Mouse (Mus musculus) cerebellum, adult 2 months (tissue): ENCODE measurements around the gene Itgav. TPM values are rescaled to one million over a fixed set of nuclear protein-coding genes. Genes with fewer than 3 reads are reported as not detected.

Experiments
- DNase-seq, 2 experiments: peaks; one replicate each; pipeline ENCODE4 v3.0.0; 2021
- H3K27ac ChIP-seq: fragments of 200-500 bp; 2 replicates; pipeline ENCODE4 v1.5.1; 2012; ENCODE audit warnings: low read length, control low read depth, inconsistent platforms; ENCODE audit not compliant: insufficient read depth
- H3K27me3 ChIP-seq: fragments of 200-500 bp; 2 replicates; pipeline ENCODE4 v1.6.1; 2012; ENCODE audit warnings: inconsistent platforms, mild to moderate bottlenecking, low read length, moderate library complexity; ENCODE audit not compliant: control insufficient read depth, insufficient read depth
- H3K4me1 ChIP-seq: fragments of 200-500 bp; 2 replicates; pipeline ENCODE4 v1.6.1; 2011; ENCODE audit warnings: low read length; ENCODE audit not compliant: control insufficient read depth, insufficient read depth
- H3K4me3 ChIP-seq: fragments of 200-500 bp; replicated peaks from 2 replicates; pipeline ENCODE3; 2011; ENCODE audit warnings: mild to moderate bottlenecking, low read depth, low read length, control low read depth; ENCODE audit not compliant: insufficient read depth
- CTCF ChIP-seq: fragments of 200-500 bp; IDR thresholded peaks from 2 replicates; pipeline ENCODE4 v1.5.1; 2011; ENCODE audit warnings: low read depth, mild to moderate bottlenecking, control low read depth, low read length, moderate library complexity, borderline replicate concordance; ENCODE audit not compliant: insufficient read depth
- POLR2A ChIP-seq: fragments of 200-500 bp; IDR thresholded peaks from 2 replicates; pipeline ENCODE4 v1.6.1; 2011; ENCODE audit warnings: low read length, control low read depth, borderline replicate concordance; ENCODE audit not compliant: insufficient read depth
- WGBS: fragments of 180-500 bp; shearing (Covaris S2); methylation state at CpG from one replicate; pipeline ENCODE4 v1.1.7; 2018; 5-methylcytosine and 5-hydroxymethylcytosine counted together
- polyA plus RNA-seq: library from polyadenylated mRNA; depleted of rRNA; stranded (reverse); fragments of >200 nt; gene quantifications from 2 replicates; pipeline ENCODE4 v1.2.3, GENCODE M21; 2012

Itgav gene
- polyA plus RNA-seq, 1 experiment = 43.2 TPM

DNA sequence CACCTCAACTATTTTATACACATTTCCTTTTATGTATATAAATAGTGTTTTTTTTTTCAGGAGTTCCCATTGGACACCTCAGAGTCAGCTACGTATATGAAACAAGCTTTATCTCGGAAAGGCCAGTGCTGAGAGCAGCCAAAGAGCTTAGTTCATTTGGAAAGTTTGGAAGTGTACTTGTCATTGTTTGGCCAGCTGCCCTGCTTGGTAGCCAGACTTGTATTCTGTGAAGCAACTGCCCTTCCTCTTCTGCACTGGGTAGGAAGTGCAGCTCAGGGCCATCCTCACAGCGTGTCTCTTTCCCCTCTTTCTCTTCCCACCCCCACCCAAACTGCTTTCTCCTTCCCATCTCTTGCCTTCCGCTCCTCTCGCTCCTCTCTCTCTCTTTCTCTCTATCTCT is 5.1 kb downstream of the Itgav start:
- 39% methylated on average over 5 of the region's 5 CpGs for WGBS

GRCm38 (mm10) chr2:83732896-83733295 is 8.7 kb downstream of the Itgav start:
- H3K27me3 ChIP-seq = no peaks in the 10 kb centered on the region
- H3K4me1 ChIP-seq = no peaks in the 10 kb centered on the region
- no peak for DNase-seq
- TF ChIP-seq CTCF (no peak), POLR2A (no peak)
- H3K27ac ChIP-seq = no peak overlapping the region
- H3K4me3 ChIP-seq = no peak overlapping the region
- WGBS = 95% methylated on average over 4 of the region's 4 CpGs

More for the DNA sequence above, 5.1 kb downstream of the Itgav start:
- Histone ChIP-seq H3K27ac (no peak overlapping the region), H3K27me3 (no peaks in the 10 kb centered on the region), H3K4me1 (no peaks in the 10 kb centered on the region), H3K4me3 (no peak overlapping the region)
- TF ChIP-seq POLR2A (no peak), CTCF (no peak)
- DNase-seq = peak in 1 of 2 experiments; percentile 25

DNA sequence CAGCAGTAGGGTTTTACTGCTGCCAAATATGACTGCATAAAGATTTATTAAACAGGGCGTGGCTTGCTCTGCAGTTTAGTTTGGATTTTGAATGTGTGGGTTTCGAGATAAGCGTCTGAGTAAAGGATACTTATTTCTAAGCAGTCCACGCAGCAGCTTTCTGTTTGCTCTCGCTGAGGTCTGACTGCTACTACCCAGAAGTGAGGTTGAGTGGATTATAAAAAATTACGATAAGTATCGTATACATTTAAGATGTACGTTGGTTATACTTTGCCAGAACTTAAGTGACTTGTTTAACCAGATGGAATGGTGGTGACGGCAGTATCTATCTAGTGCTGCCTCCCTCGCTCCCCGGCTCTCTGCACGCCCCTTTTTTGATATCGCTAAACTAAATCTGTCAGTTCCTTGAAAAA is 9.8 kb downstream of the Itgav start:
- Histone ChIP-seq H3K27ac (no peak overlapping the region), H3K4me3 (no peak overlapping the region), H3K4me1 (no peaks in the 10 kb centered on the region), H3K27me3 (no peaks in the 10 kb centered on the region)
- 96% methylated on average over 13 of the region's 13 CpGs for WGBS
- DNase-seq = no peak
- TF ChIP-seq POLR2A = no peak
- TF ChIP-seq CTCF = no peak

- H3K27ac ChIP-seq = no peak overlapping the region
- no peaks in the 10 kb centered on the region for H3K4me1 ChIP-seq
- DNase-seq = no peak
- WGBS = 52% methylated on average over 5 of the region's 5 CpGs
- no peak overlapping the region for H3K4me3 ChIP-seq
- no peaks in the 10 kb centered on the region for H3K27me3 ChIP-seq
- TF ChIP-seq CTCF (no peak), POLR2A (no peak)
Measured at GRCm38 (mm10) chr2:83735276-83735675, 11.1 kb downstream of the Itgav start.

- DNase-seq = no peak
- Histone ChIP-seq H3K27me3 (no peaks in the 10 kb centered on the region), H3K4me1 (no peaks in the 10 kb centered on the region), H3K4me3 (no peak overlapping the region), H3K27ac (no peak overlapping the region)
- TF ChIP-seq CTCF = no peak
- TF ChIP-seq POLR2A = no peak
- 90% methylated on average over 5 of the region's 5 CpGs for WGBS
Measured at GRCm38 (mm10) chr2:83736836-83737235, 12.6 kb downstream of the Itgav start.

GRCm38 (mm10) chr2:83738586-83739251 is 14.5 kb downstream of the Itgav start:
- no peak overlapping the region for H3K4me3 ChIP-seq
- H3K4me1 ChIP-seq = no peaks in the 10 kb centered on the region
- WGBS = 82% methylated on average over 14 of the region's 14 CpGs
- H3K27me3 ChIP-seq = no peaks in the 10 kb centered on the region
- DNase-seq = no peak
- no peak for TF ChIP-seq POLR2A
- no peak for TF ChIP-seq CTCF
- H3K27ac ChIP-seq = no peak overlapping the region

DNA sequence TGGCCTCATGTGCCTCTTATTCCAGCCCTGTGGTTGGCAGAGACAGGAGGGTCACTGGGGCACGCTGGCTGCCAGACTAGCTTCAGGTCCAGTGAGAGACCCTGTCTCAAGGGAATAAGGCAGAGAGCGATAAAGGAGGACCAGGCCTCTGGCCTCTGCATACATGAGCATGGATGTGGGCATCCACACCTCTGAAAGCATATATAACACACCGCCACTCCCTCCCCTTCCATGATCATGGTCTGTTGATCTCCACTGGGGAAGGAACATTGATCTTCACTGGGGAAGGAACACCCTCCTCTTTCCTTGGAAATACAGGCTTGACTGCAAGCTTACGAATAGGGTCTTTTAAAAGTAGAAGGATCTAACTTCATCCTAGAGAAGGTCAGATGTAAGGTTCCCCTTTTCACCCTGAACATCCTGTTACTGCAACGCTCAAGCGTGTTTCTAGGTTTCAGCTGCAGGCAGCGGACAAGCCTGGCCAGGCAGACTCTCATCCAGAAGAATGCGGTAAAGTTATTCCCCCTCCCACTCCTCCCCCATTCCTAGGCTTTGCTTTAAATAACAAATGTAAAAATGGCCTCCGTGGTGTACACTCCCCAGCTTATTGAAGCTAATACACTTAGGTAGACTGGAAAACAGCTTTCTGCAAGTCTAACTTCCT is 15.4 kb downstream of the Itgav start:
- DNase-seq = no peak
- H3K4me1 ChIP-seq = no peaks in the 10 kb centered on the region
- no peak for TF ChIP-seq CTCF
- TF ChIP-seq POLR2A = no peak
- no peaks in the 10 kb centered on the region for H3K27me3 ChIP-seq
- H3K27ac ChIP-seq = no peak overlapping the region
- H3K4me3 ChIP-seq = no peak overlapping the region
- WGBS = 78% methylated on average over 9 of the region's 9 CpGs

- TF ChIP-seq CTCF (no peak), POLR2A (no peak)
Measured at GRCm38 (mm10) chr2:83740601-83741031, 16.4 kb downstream of the Itgav start.

More at GRCm38 (mm10) chr2:83740601-83741031, 16.4 kb downstream of the Itgav start:
- DNase-seq = no peak
- Histone ChIP-seq H3K27ac (peak overlapping the region; percentile 43; the same call in 1 of the 2 replicates), H3K27me3 (no peaks in the 10 kb centered on the region), H3K4me1 (no peaks in the 10 kb centered on the region), H3K4me3 (no peak overlapping the region)
- WGBS = 47% methylated on average over 5 of the region's 5 CpGs
